Mouse (Mus musculus) cortical plate, adult 2 months (tissue): ENCODE results near the gene Osbpl10.

ENCODE experiments used
- CTCF ChIP-seq: fragments of 200-500 bp; IDR thresholded peaks from 2 replicates; pipeline ENCODE4 v1.5.1; 2011; ENCODE audit warnings: mild to moderate bottlenecking, control low read depth, low read length; ENCODE audit not compliant: insufficient read depth; ENCODE audit errors: extremely low read depth
- POLR2A ChIP-seq: fragments of 200-500 bp; IDR thresholded peaks from 2 replicates; pipeline ENCODE4 v1.6.1; 2011; ENCODE audit warnings: mild to moderate bottlenecking, low read length, control low read depth; ENCODE audit not compliant: insufficient read depth; ENCODE audit errors: extremely low read depth

DNA sequence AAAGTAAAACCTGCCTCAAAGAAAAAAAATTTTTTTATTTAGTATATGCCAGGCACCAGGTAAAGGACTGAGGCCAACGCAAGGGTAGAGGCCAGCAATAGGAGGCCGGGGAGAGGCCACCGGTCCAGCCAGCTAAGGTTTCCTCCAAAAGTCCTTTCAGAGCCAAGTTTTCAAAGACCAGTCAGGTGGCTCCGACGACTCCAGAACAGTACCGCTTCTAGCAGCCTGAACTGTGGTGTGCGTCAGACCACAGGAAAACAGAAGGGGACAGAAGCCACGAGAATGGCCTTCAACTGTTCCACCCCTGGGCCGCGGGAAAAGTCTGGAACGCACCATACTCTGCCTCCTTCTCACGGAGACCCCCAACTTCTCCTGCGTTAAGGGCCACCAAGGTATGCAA lies 45.8 kb upstream of the Osbpl10 start:
- TF ChIP-seq CTCF = no peak
- TF ChIP-seq POLR2A = no peak
